Mouse (Mus musculus) embryonic facial prominence, embryonic 10.5 days (tissue): ENCODE data around the gene Mast4. TPM values are rescaled to one million over a fixed set of nuclear protein-coding genes. Genes with fewer than 3 reads are reported as not detected.

Experiments
- DNase-seq: peaks from one replicate; pipeline ENCODE4 v3.0.0-alpha.2; 2017; ENCODE audit warnings: low spot score
- H3K27ac ChIP-seq: fragments of 300-500 bp; sonication (generic); replicated peaks from 2 replicates; pipeline ENCODE4 v1.5.1; 2016; ENCODE audit warnings: mild to moderate bottlenecking
- H3K27me3 ChIP-seq: fragments of 300-500 bp; sonication (generic); replicated peaks from 2 replicates; pipeline ENCODE4 v1.6.1; 2016; ENCODE audit warnings: low read depth, mild to moderate bottlenecking; ENCODE audit not compliant: poor library complexity, severe bottlenecking
- H3K36me3 ChIP-seq: fragments of 300-500 bp; sonication (generic); replicated peaks from 2 replicates; pipeline ENCODE4 v1.6.1; 2016; ENCODE audit warnings: mild to moderate bottlenecking, moderate library complexity
- H3K4me1 ChIP-seq: fragments of 300-500 bp; sonication (generic); 2 replicates; pipeline ENCODE4 v1.6.1; 2016
- H3K4me3 ChIP-seq: fragments of 300-500 bp; sonication (generic); 2 replicates; pipeline ENCODE4 v1.5.1; 2016; ENCODE audit warnings: mild to moderate bottlenecking, moderate library complexity
- H3K9me3 ChIP-seq: fragments of 300-500 bp; sonication (generic); 2 replicates; pipeline ENCODE4 v1.6.1; 2016; ENCODE audit warnings: mild to moderate bottlenecking
- WGBS: fragments of 180-500 bp; shearing (Covaris S2); methylation state at CpG from one replicate; pipeline ENCODE4 v1.1.7; 2016; 5-methylcytosine and 5-hydroxymethylcytosine counted together
- polyA plus RNA-seq: library from polyadenylated mRNA; unstranded; fragments of >200 nt; fragmentation: Nextera tagmentation; extraction: Ambion mirVana; gene quantifications from 2 replicates; pipeline ENCODE4 v1.2.1, GENCODE M21; 2016

Gene Mast4
- polyA plus RNA-seq, 1 experiment from 2014 or later = 23.0 TPM

- 93% methylated on average over 8 of the region's 8 CpGs for WGBS
- peaks cover 84% of the 10 kb centered on the region for H3K36me3 ChIP-seq
- no peak overlapping the region for H3K27ac ChIP-seq
- H3K9me3 ChIP-seq = no peaks in the 10 kb centered on the region
- no peak for DNase-seq
- no peak overlapping the region for H3K4me3 ChIP-seq
- H3K4me1 ChIP-seq = 0 out of 2 replicates have a peak, but pooled peaks cover 3% of the 10 kb centered on the region
- H3K27me3 ChIP-seq = no peaks in the 10 kb centered on the region
Measured at GRCm38 (mm10) chr13:102756071-102756470, 578.2 kb downstream of the Mast4 start.

GRCm38 (mm10) chr13:102755124-102755523, 579.2 kb downstream of the Mast4 start:
- WGBS = 94% methylated on average over 8 of the region's 8 CpGs
- H3K4me3 ChIP-seq = no peak overlapping the region
- H3K4me1 ChIP-seq = 0 out of 2 replicates have a peak, but pooled peaks cover 3% of the 10 kb centered on the region
- H3K9me3 ChIP-seq = no peaks in the 10 kb centered on the region
- peaks cover 86% of the 10 kb centered on the region for H3K36me3 ChIP-seq
- H3K27ac ChIP-seq = no peak overlapping the region
- no peak for DNase-seq
- no peaks in the 10 kb centered on the region for H3K27me3 ChIP-seq

- no peak for DNase-seq
- Histone ChIP-seq H3K9me3 (no peaks in the 10 kb centered on the region), H3K27ac (no peak overlapping the region), H3K36me3 (peaks cover 88% of the 10 kb centered on the region), H3K27me3 (no peaks in the 10 kb centered on the region), H3K4me1 (0 out of 2 replicates have a peak, but pooled peaks cover 3% of the 10 kb centered on the region), H3K4me3 (no peak overlapping the region)
- WGBS = 86% methylated on average over 19 of the region's 19 CpGs
Measured at GRCm38 (mm10) chr13:102753714-102754556, 580.4 kb downstream of the Mast4 start.

- H3K27me3 ChIP-seq = no peaks in the 10 kb centered on the region
- 92% methylated on average over 10 of the region's 10 CpGs for WGBS
- H3K36me3 ChIP-seq = peaks cover 71% of the 10 kb centered on the region
- H3K4me3 ChIP-seq = no peak overlapping the region
- H3K27ac ChIP-seq = no peak overlapping the region
- no peaks in the 10 kb centered on the region for H3K9me3 ChIP-seq
- no peak for DNase-seq
- 0 out of 2 replicates have a peak, but pooled peaks cover 3% of the 10 kb centered on the region for H3K4me1 ChIP-seq
Measured at GRCm38 (mm10) chr13:102749891-102750290, 584.4 kb downstream of the Mast4 start.

GRCm38 (mm10) chr13:102749194-102749593, 585.1 kb downstream of the Mast4 start:
- H3K36me3 ChIP-seq = peaks cover 64% of the 10 kb centered on the region

GRCm38 (mm10) chr13:102746803-102747561, 587.3 kb downstream of the Mast4 start:
- H3K27ac ChIP-seq = no peak overlapping the region
- H3K4me3 ChIP-seq = no peak overlapping the region
- no peak for DNase-seq
- H3K4me1 ChIP-seq = no peaks in the 10 kb centered on the region
- WGBS = 90% methylated on average over 17 of the region's 17 CpGs
- H3K9me3 ChIP-seq = no peaks in the 10 kb centered on the region
- no peaks in the 10 kb centered on the region for H3K27me3 ChIP-seq
- H3K36me3 ChIP-seq = peaks cover 59% of the 10 kb centered on the region

More at GRCm38 (mm10) chr13:102749194-102749593, 585.1 kb downstream of the Mast4 start:
- Histone ChIP-seq H3K4me1 (0 out of 2 replicates have a peak, but pooled peaks cover 3% of the 10 kb centered on the region), H3K27me3 (no peaks in the 10 kb centered on the region), H3K9me3 (no peaks in the 10 kb centered on the region), H3K4me3 (no peak overlapping the region), H3K27ac (no peak overlapping the region)
- 79% methylated on average over 6 of the region's 6 CpGs for WGBS
- no peak for DNase-seq

GRCm38 (mm10) chr13:102745626-102746342, 588.5 kb downstream of the Mast4 start:
- no peaks in the 10 kb centered on the region for H3K27me3 ChIP-seq
- WGBS = 91% methylated on average over 9 of the region's 9 CpGs
- no peaks in the 10 kb centered on the region for H3K9me3 ChIP-seq
- H3K36me3 ChIP-seq = peaks cover 62% of the 10 kb centered on the region
- no peaks in the 10 kb centered on the region for H3K4me1 ChIP-seq
- H3K27ac ChIP-seq = no peak overlapping the region
- no peak overlapping the region for H3K4me3 ChIP-seq
- DNase-seq = no peak

GRCm38 (mm10) chr13:102745270-102745600, 589.1 kb downstream of the Mast4 start:
- Histone ChIP-seq H3K4me3 (no peak overlapping the region), H3K4me1 (no peaks in the 10 kb centered on the region), H3K27me3 (no peaks in the 10 kb centered on the region), H3K27ac (no peak overlapping the region), H3K36me3 (peaks cover 62% of the 10 kb centered on the region), H3K9me3 (no peaks in the 10 kb centered on the region)
- WGBS = 90% methylated on average over 3 of the region's 3 CpGs
- DNase-seq = no peak

GRCm38 (mm10) chr13:102744481-102745269, 589.6 kb downstream of the Mast4 start:
- DNase-seq = peak; percentile 55
- H3K4me1 ChIP-seq = no peaks in the 10 kb centered on the region
- H3K27me3 ChIP-seq = no peaks in the 10 kb centered on the region
- H3K36me3 ChIP-seq = peaks cover 62% of the 10 kb centered on the region
- H3K4me3 ChIP-seq = no peak overlapping the region
- 67% methylated on average over 9 of the region's 9 CpGs for WGBS
- H3K27ac ChIP-seq = no peak overlapping the region
- no peaks in the 10 kb centered on the region for H3K9me3 ChIP-seq

GRCm38 (mm10) chr13:102739720-102740535, 594.4 kb downstream of the Mast4 start:
- DNase-seq = no peak
- Histone ChIP-seq H3K9me3 (no peaks in the 10 kb centered on the region), H3K4me3 (no peak overlapping the region), H3K4me1 (no peaks in the 10 kb centered on the region), H3K27ac (no peak overlapping the region), H3K27me3 (no peaks in the 10 kb centered on the region), H3K36me3 (peaks cover 77% of the 10 kb centered on the region)
- 92% methylated on average over 13 of the region's 13 CpGs for whole genome bisulfite sequencing

- Histone ChIP-seq H3K4me3 (no peak overlapping the region), H3K36me3 (peaks cover 90% of the 10 kb centered on the region), H3K27ac (no peak overlapping the region), H3K4me1 (no peaks in the 10 kb centered on the region), H3K27me3 (no peaks in the 10 kb centered on the region), H3K9me3 (no peaks in the 10 kb centered on the region)
- no peak for DNase-seq
- 94% methylated on average over 7 of the region's 7 CpGs for WGBS
Measured at GRCm38 (mm10) chr13:102737811-102738210, 596.5 kb downstream of the Mast4 start.
